ENCODE assay signal across 8 mouse cellular contexts in the genomic region with DNA sequence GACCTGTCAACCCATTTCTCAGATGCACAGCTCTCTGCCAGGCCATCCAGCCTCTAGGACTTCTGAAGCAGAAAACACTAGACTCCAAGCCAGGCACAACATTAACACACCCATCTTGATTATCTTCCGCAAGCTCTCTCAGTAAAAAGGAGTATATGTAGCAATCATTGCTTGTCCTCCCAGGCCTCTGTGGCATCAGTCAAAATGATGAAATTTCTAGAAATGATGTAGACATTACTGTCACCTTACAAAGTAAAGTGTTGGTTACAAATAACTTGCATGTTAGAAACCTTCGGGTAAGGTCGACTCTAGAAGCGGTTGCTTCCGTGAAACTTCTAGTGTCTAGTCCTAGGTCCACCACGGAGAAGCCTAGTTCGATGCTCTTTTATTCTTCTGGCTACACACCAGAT. TPM values are rescaled to one million over a fixed set of nuclear protein-coding genes. Genes with fewer than 3 reads are reported as not detected.
DNase-seq lines count a peak whose midpoint lies in the region; ATAC-seq and TF ChIP-seq lines count a peak whose summit lies in the region.

No protein-coding gene starts in this region.

- 13% methylated on average over 7 of the region's 7 CpGs for WGBS in spleen, adult 2 months
- 25% methylated on average over 7 of the region's 7 CpGs for WGBS in limb, embryonic 15.5 days
- 20% methylated on average over 7 of the region's 7 CpGs for WGBS in stomach, embryonic 16.5 days

- no peak for DNase-seq in spleen, adult 2 months (ENCODE audit: low read depth in 1 of 2, low spot score in 2 of 2)
- no peak for DNase-seq in spleen, postnatal 10 days (ENCODE audit: low spot score in 2 of 2)
- DNase-seq in T-cell, adult 2 months (ENCODE audit: low spot score): no peak
- DNase-seq in urinary bladder, postnatal 4 days (ENCODE audit: low spot score in 2 of 2): no peak

- TF ChIP-seq CTCF in spleen, adult 2 months (IDR thresholded peaks at IDR 0.05; ENCODE audit: extremely low read depth, insufficient read depth, insufficient read length, insufficient replicate concordance): no peak

- no peak for TF ChIP-seq POLR2A in spleen, adult 2 months (IDR thresholded peaks at IDR 0.05; ENCODE audit: low read depth, low read length)

- H3K4me2 ChIP-seq in limb, embryonic 15.5 days: peak overlapping the region; percentile 53
- peak overlapping the region; percentile 61 for H3K4me2 ChIP-seq in stomach, embryonic 16.5 days (ENCODE audit: low read depth, low read length)

- no peaks in the 10 kb centered on the region for H3K27me3 ChIP-seq in spleen, adult 2 months (ENCODE audit: control insufficient read depth, insufficient read depth, low read length)
- no peaks in the 10 kb centered on the region for H3K27me3 ChIP-seq in erythroblast, embryonic 14.5 days (ENCODE audit: control insufficient read depth)
- H3K27me3 ChIP-seq in limb, embryonic 15.5 days: no peaks in the 10 kb centered on the region
- no peaks in the 10 kb centered on the region for H3K27me3 ChIP-seq in stomach, embryonic 16.5 days (ENCODE audit: control insufficient read depth, insufficient read depth, low read length)

- peaks cover 6% of the 10 kb centered on the region for H3K4me1 ChIP-seq in spleen, adult 2 months (ENCODE audit: control insufficient read depth, insufficient read depth, insufficient read length)
- H3K4me1 ChIP-seq in erythroblast, embryonic 14.5 days (ENCODE audit: control insufficient read depth): peaks cover 38% of the 10 kb centered on the region
- H3K4me1 ChIP-seq in limb, embryonic 15.5 days: peaks cover 23% of the 10 kb centered on the region
- peaks cover 22% of the 10 kb centered on the region for H3K4me1 ChIP-seq in stomach, embryonic 16.5 days (ENCODE audit: control insufficient read depth, insufficient read depth, low read length)

- peak overlapping the region; percentile 76 for H3K9ac ChIP-seq in limb, embryonic 15.5 days
- peak overlapping the region; percentile 79 for H3K9ac ChIP-seq in stomach, embryonic 16.5 days (ENCODE audit: low read length)

- no peaks in the 10 kb centered on the region for H3K9me3 ChIP-seq in erythroblast, embryonic 14.5 days (ENCODE audit: control insufficient read depth, low read length)
- no peaks in the 10 kb centered on the region for H3K9me3 ChIP-seq in limb, embryonic 15.5 days
- H3K9me3 ChIP-seq in stomach, embryonic 16.5 days (replicated peaks; ENCODE audit: control insufficient read depth, low read length): no peaks in the 10 kb centered on the region

- peaks cover 11% of the 10 kb centered on the region for H3K36me3 ChIP-seq in spleen, adult 2 months (ENCODE audit: control insufficient read depth, insufficient read depth, low read length)
- peaks cover 41% of the 10 kb centered on the region for H3K36me3 ChIP-seq in erythroblast, embryonic 14.5 days (ENCODE audit: control insufficient read depth)
- peaks cover 27% of the 10 kb centered on the region for H3K36me3 ChIP-seq in limb, embryonic 15.5 days
- H3K36me3 ChIP-seq in stomach, embryonic 16.5 days (ENCODE audit: control insufficient read depth, insufficient read depth, low read length): peaks cover 3% of the 10 kb centered on the region; the same call in 1 of the 2 replicates

- no peak overlapping the region for H3K27ac ChIP-seq in spleen, adult 2 months (ENCODE audit: insufficient read depth, low read length)
- peak overlapping the region; percentile 99 for H3K27ac ChIP-seq in limb, embryonic 15.5 days
- H3K27ac ChIP-seq in stomach, embryonic 16.5 days (ENCODE audit: low read length): peak overlapping the region; percentile 85

- no peak for ATAC-seq in limb, embryonic 15.5 days (ENCODE audit: insufficient number of reproducible peaks, low FRiP score, low TSS enrichment, low read depth)
- ATAC-seq in stomach, embryonic 16.5 days (ENCODE audit: insufficient read depth, low FRiP score): no peak
- no peak for ATAC-seq in erythroid progenitor cell, adult 5-6 weeks (replicated peaks; ENCODE audit: low FRiP score, poor library complexity, severe bottlenecking)

- H3K4me3 ChIP-seq in spleen, adult 2 months (ENCODE audit: extremely low read depth, insufficient read depth, insufficient read length): peak overlapping the region; percentile 83
- H3K4me3 ChIP-seq in erythroblast, embryonic 14.5 days (replicated peaks): peak overlapping the region; percentile 89
- peak overlapping the region; percentile 99 for H3K4me3 ChIP-seq in limb, embryonic 15.5 days
- peak overlapping the region; percentile 99 for H3K4me3 ChIP-seq in stomach, embryonic 16.5 days (replicated peaks; ENCODE audit: low read length)

RNA-seq across cellular contexts. Expression of a gene that starts 0.7 kb away (rescaled TPM):
- polyA plus RNA-seq in spleen, adult 2 months (2012; rRNA removed): 7.0 and 7.3 TPM in 2 replicates
- polyA plus RNA-seq in erythroblast, embryonic 14.5 days (2012): 0.17 and 0.20 TPM in 2 replicates
- polyA plus RNA-seq in limb, embryonic 15.5 days (2015; fragmentation: Nextera tagmentation; extraction: Ambion mirVana): 83.6 and 89.9 TPM in 2 replicates
- 100 and 112 TPM in 2 replicates for polyA plus RNA-seq in stomach, embryonic 16.5 days (2015; fragmentation: Nextera tagmentation; extraction: Ambion mirVana)
- 24.1 and 54.9 TPM in 2 replicates for total RNA-seq in erythroid progenitor cell, adult 5-6 weeks (2015; ENCODE audit: low replicate concordance)
- 122 and 130 TPM in 2 replicates for total RNA-seq in erythroid progenitor cell, adult 5-6 weeks (2017; ENCODE audit: low replicate concordance)

RNA-seq across cellular contexts. Expression of a gene that starts 1.3 kb away (rescaled TPM):
- 7.1 and 7.4 TPM in 2 replicates for polyA plus RNA-seq in spleen, adult 2 months (2012; rRNA removed)
- 1.4 and 1.5 TPM in 2 replicates for polyA plus RNA-seq in erythroblast, embryonic 14.5 days (2012)
- polyA plus RNA-seq in limb, embryonic 15.5 days (2015; fragmentation: Nextera tagmentation; extraction: Ambion mirVana): 68.9 and 74.0 TPM in 2 replicates
- polyA plus RNA-seq in stomach, embryonic 16.5 days (2015; fragmentation: Nextera tagmentation; extraction: Ambion mirVana): 69.6 and 70.0 TPM in 2 replicates
- total RNA-seq in erythroid progenitor cell, adult 5-6 weeks (2015; ENCODE audit: low replicate concordance): 28.9 and 47.6 TPM in 2 replicates
- total RNA-seq in erythroid progenitor cell, adult 5-6 weeks (2017; ENCODE audit: low replicate concordance): 60.4 and 91.1 TPM in 2 replicates

RNA-seq across cellular contexts. Expression of a gene that starts 13.5 kb away (rescaled TPM):
- 32.6 and 36.7 TPM in 2 replicates for polyA plus RNA-seq in spleen, adult 2 months (2012; rRNA removed)
- 2.6 and 3.1 TPM in 2 replicates for polyA plus RNA-seq in erythroblast, embryonic 14.5 days (2012)
- polyA plus RNA-seq in limb, embryonic 15.5 days (2015; fragmentation: Nextera tagmentation; extraction: Ambion mirVana): 23.2 and 24.4 TPM in 2 replicates
- 18.8 and 19.6 TPM in 2 replicates for polyA plus RNA-seq in stomach, embryonic 16.5 days (2015; fragmentation: Nextera tagmentation; extraction: Ambion mirVana)
- 14.1 and 16.3 TPM in 2 replicates for total RNA-seq in erythroid progenitor cell, adult 5-6 weeks (2015; ENCODE audit: low replicate concordance)
- 6.4 and 12.3 TPM in 2 replicates for total RNA-seq in erythroid progenitor cell, adult 5-6 weeks (2017; ENCODE audit: low replicate concordance)

RNA-seq across cellular contexts. Expression of a gene that starts 40.4 kb away (rescaled TPM):
- polyA plus RNA-seq in spleen, adult 2 months (2012; rRNA removed): 12.2 and 14.4 TPM in 2 replicates
- 0.49 and 0.56 TPM in 2 replicates for polyA plus RNA-seq in erythroblast, embryonic 14.5 days (2012)
- polyA plus RNA-seq in limb, embryonic 15.5 days (2015; fragmentation: Nextera tagmentation; extraction: Ambion mirVana): 50.8 and 52.7 TPM in 2 replicates
- 46.4 and 50.9 TPM in 2 replicates for polyA plus RNA-seq in stomach, embryonic 16.5 days (2015; fragmentation: Nextera tagmentation; extraction: Ambion mirVana)
- total RNA-seq in erythroid progenitor cell, adult 5-6 weeks (2015; ENCODE audit: low replicate concordance): 6.5 and 13.8 TPM in 2 replicates
- total RNA-seq in erythroid progenitor cell, adult 5-6 weeks (2017; ENCODE audit: low replicate concordance): 19.1 and 20.7 TPM in 2 replicates

RNA-seq across cellular contexts. Expression of a gene that starts 40.5 kb away (rescaled TPM):
- polyA plus RNA-seq in spleen, adult 2 months (2012; rRNA removed): 18.6 and 18.9 TPM in 2 replicates
- 3.8 and 5.2 TPM in 2 replicates for polyA plus RNA-seq in erythroblast, embryonic 14.5 days (2012)
- 276 and 309 TPM in 2 replicates for polyA plus RNA-seq in limb, embryonic 15.5 days (2015; fragmentation: Nextera tagmentation; extraction: Ambion mirVana)
- polyA plus RNA-seq in stomach, embryonic 16.5 days (2015; fragmentation: Nextera tagmentation; extraction: Ambion mirVana): 257 and 260 TPM in 2 replicates
- total RNA-seq in erythroid progenitor cell, adult 5-6 weeks (2015; ENCODE audit: low replicate concordance): 41.5 and 42.5 TPM in 2 replicates
- total RNA-seq in erythroid progenitor cell, adult 5-6 weeks (2017; ENCODE audit: low replicate concordance): 33.4 and 66.2 TPM in 2 replicates

Comparison
In these comparisons a context has a peak if more than half of its experiments do, and no peak if none do; other contexts are left out.
1. RNA of a gene that starts 0.7 kb away (polyA plus RNA-seq): 100 to 112 TPM in stomach, embryonic 16.5 days and 83.6 to 89.9 TPM in limb, embryonic 15.5 days; 7.0 to 7.3 TPM in spleen, adult 2 months and 0.17 to 0.20 TPM in erythroblast, embryonic 14.5 days; every median in the first group is over 10 times any median in the second.
2. Peak in every context shown above with its lines, with median percentiles within 50 percentile points of each other: H3K4me3 ChIP-seq.